Mouse (Mus musculus) heart, embryonic 13.5 days (tissue): ENCODE measurements at regions not wholly inside any gene's neighbourhood (a gene's known extent, or its start where the extent isn't known, plus 50 kb on each side); places are given as distances from the start of the nearest gene placed in this dataset.

Experiments used
- ATAC-seq: fragments of 200-750 bp; cut with Nextera tagmentation; 2 replicates; pipeline ENCODE4 v1.8.0; 2017; ENCODE audit warnings: moderate TSS enrichment; ENCODE audit not compliant: insufficient number of reproducible peaks, low FRiP score, low TSS enrichment; ENCODE audit errors: extremely low read depth
- H3K27ac ChIP-seq: fragments of 300-500 bp; sonication (generic); replicated peaks from 2 replicates; pipeline ENCODE4 v1.5.1; 2015; ENCODE audit warnings: moderate library complexity, mild to moderate bottlenecking, inconsistent platforms
- H3K27me3 ChIP-seq: fragments of 300-500 bp; sonication (generic); replicated peaks from 2 replicates; pipeline ENCODE4 v1.6.1; 2015; ENCODE audit warnings: mild to moderate bottlenecking, inconsistent platforms
- H3K36me3 ChIP-seq: fragments of 300-500 bp; sonication (generic); 2 replicates; pipeline ENCODE4 v1.6.1; 2015; ENCODE audit warnings: mild to moderate bottlenecking, inconsistent platforms
- H3K4me1 ChIP-seq: fragments of 300-500 bp; sonication (generic); 2 replicates; pipeline ENCODE4 v1.6.1; 2015; ENCODE audit warnings: inconsistent platforms
- H3K4me2 ChIP-seq: fragments of 300-500 bp; sonication (generic); 2 replicates; pipeline ENCODE4 v1.6.1; 2015; ENCODE audit warnings: inconsistent platforms, mild to moderate bottlenecking, moderate library complexity
- H3K4me3 ChIP-seq: fragments of 300-500 bp; sonication (generic); 2 replicates; pipeline ENCODE4 v1.5.1; 2015; ENCODE audit warnings: moderate library complexity, mild to moderate bottlenecking, inconsistent platforms
- H3K9ac ChIP-seq: fragments of 300-500 bp; sonication (generic); 2 replicates; pipeline ENCODE4 v1.6.1; 2015; ENCODE audit warnings: inconsistent platforms, mild to moderate bottlenecking, moderate library complexity
- H3K9me3 ChIP-seq: fragments of 300-500 bp; sonication (generic); 2 replicates; pipeline ENCODE4 v1.6.1; 2016; ENCODE audit warnings: inconsistent platforms
- WGBS: fragments of 180-500 bp; shearing (Covaris S2); methylation state at CpG from one replicate; pipeline ENCODE4 v1.1.7; 2015; ENCODE audit warnings: mixed read lengths; 5-methylcytosine and 5-hydroxymethylcytosine counted together

DNA sequence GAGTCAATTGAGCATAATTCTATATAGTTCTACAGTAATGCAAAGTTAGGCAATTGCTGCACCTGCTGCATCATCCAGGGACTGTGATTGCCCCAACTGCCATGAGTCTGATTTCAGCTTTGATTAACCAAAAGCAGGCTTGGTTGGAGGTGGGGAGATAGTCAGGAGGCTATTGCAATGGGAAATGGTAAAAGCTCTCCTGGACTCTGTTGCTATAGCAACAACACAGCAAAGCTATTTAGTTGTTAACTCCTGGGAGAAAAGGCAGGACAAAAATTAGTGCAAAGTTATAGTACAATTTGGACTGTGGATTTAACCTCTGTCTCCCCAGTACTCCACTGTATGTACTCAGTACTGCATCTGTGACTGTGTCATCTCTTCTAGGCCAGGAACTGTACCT lies 51.7 kb upstream of the Rasgrf1 start:
- ATAC-seq, result no peak
- no peak overlapping the region for H3K4me3 ChIP-seq
- no peak overlapping the region for H3K9ac ChIP-seq
- H3K27ac ChIP-seq, result no peak overlapping the region
- no peaks in the 10 kb centered on the region for H3K36me3 ChIP-seq
- H3K4me2 ChIP-seq, result no peak overlapping the region
- H3K27me3 ChIP-seq, result no peaks in the 10 kb centered on the region
- no peaks in the 10 kb centered on the region for H3K4me1 ChIP-seq
- no peaks in the 10 kb centered on the region for H3K9me3 ChIP-seq

DNA sequence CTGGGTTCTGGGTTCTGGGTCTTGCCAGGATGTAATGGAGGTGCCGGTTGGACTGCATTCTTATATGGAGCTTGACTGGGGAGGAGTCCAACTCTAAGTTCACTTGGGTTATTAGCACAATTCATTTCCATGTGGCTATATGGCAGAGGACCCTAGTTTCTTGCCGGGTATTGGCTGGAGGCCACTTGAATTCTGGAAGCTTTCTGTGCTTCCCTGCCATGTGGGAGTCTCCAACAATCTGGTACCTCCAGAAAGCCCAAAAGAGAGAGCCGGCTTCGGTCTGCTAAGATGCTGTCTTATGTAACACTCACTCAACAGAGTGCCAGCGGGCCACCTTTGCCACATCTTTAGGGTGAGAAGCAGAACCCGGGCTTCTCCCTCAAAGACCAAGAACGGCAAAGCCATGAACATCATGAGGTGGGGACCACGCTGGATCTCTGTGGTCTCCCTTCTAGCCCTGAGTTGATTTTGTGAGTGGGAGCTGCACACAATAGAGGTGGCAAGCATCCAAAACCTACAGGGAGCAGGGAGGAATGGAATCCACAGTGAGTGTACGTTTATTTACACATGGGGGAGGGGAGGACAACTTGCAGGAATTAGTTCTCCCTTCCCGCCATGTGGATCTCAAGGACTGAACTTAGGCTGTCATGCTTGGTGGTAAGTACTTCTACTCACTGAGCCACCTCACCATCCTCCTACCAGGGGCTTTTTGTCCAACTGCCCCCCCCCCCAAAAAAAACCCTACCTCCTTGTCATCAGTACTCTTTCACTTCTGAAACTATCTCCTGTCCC lies 59.0 kb upstream of the Rasgrf1 start:
- H3K4me3 ChIP-seq, result no peak overlapping the region
- no peak overlapping the region for H3K9ac ChIP-seq
- H3K4me2 ChIP-seq, result no peak overlapping the region
- H3K9me3 ChIP-seq, result no peaks in the 10 kb centered on the region
- H3K27ac ChIP-seq, result no peak overlapping the region
- H3K4me1 ChIP-seq, result no peaks in the 10 kb centered on the region
- no peaks in the 10 kb centered on the region for H3K36me3 ChIP-seq
- 65% methylated on average over 10 of the region's 10 CpGs for whole genome bisulfite sequencing
- no peaks in the 10 kb centered on the region for H3K27me3 ChIP-seq
- ATAC-seq, result no peak

DNA sequence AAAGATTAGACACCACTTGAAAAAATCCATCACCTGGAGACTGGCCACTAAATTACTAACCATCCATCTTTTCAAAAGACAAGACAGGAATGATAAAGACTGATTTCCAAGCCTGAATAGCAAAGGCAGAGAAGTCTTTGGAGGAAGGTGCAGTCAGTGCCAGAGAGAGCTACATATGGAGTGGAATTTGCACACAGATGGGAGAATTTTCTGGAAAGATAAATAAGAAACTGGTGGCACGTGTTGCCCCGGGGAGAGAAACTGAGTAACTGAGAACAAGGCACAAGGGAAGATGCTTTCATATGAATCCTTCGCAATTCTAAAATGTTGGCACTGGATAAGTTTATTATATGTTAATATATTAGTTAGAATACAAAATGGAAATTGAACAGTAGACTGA lies 59.8 kb upstream of the Rasgrf1 start:
- Histone ChIP-seq H3K27ac (no peak overlapping the region), H3K27me3 (no peaks in the 10 kb centered on the region), H3K9me3 (no peaks in the 10 kb centered on the region), H3K4me1 (no peaks in the 10 kb centered on the region), H3K4me2 (no peak overlapping the region), H3K36me3 (no peaks in the 10 kb centered on the region), H3K4me3 (no peak overlapping the region), H3K9ac (no peak overlapping the region)
- no peak for ATAC-seq
- WGBS, result 77% methylated on average over 3 of the region's 3 CpGs

DNA sequence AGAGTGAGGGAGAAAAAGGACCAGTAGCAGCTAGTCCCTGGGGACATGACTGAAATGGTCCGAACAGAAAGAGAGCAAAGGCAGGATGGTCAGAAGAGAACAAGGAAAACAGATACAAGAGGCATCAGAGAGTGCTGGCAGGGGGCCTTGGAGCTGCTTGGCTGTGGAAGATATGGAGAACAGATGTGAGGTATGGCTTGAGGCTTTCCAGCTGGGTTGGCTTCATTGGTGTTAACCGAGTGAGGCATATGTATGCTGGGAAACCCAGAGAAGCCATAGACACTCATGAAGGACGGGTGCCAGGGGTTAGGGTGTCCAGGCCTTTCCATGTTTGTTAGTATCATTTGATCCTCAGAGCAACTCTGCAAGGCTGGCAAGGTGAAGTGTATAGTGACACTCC lies 61.1 kb upstream of the Rasgrf1 start:
- no peak overlapping the region for H3K4me3 ChIP-seq
- H3K9me3 ChIP-seq, result no peaks in the 10 kb centered on the region
- 53% methylated on average over 3 of the region's 3 CpGs for WGBS
- H3K9ac ChIP-seq, result no peak overlapping the region
- H3K36me3 ChIP-seq, result no peaks in the 10 kb centered on the region
- H3K4me1 ChIP-seq, result no peaks in the 10 kb centered on the region
- H3K4me2 ChIP-seq, result no peak overlapping the region
- no peak overlapping the region for H3K27ac ChIP-seq
- ATAC-seq, result no peak
- H3K27me3 ChIP-seq, result no peaks in the 10 kb centered on the region

DNA sequence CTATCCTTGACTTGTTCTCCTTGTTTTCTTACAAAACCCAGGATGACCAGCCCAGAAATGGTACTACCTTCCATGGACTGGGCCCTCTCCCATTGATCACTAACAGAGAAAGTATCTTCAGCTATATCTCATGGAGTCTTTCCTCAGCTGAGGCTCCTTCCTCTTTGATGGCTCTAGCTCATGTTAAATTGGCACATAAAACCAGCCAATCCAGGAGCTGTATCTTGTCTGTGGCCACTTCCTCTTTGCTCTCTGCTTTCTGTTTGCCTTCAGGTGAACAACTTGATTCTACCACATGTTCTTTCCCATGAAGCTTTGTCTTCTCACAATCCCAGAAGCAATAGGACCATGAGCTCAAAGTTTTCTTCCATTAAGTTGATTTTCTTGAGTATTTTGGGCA lies 62.7 kb upstream of the Rasgrf1 start:
- H3K4me1 ChIP-seq, result peaks cover 7% of the 10 kb centered on the region
- H3K4me2 ChIP-seq, result no peak overlapping the region
- no peak overlapping the region for H3K4me3 ChIP-seq
- no peaks in the 10 kb centered on the region for H3K27me3 ChIP-seq
- H3K27ac ChIP-seq, result no peak overlapping the region
- no peak for ATAC-seq
- H3K36me3 ChIP-seq, result no peaks in the 10 kb centered on the region
- H3K9me3 ChIP-seq, result no peaks in the 10 kb centered on the region
- H3K9ac ChIP-seq, result no peak overlapping the region

DNA sequence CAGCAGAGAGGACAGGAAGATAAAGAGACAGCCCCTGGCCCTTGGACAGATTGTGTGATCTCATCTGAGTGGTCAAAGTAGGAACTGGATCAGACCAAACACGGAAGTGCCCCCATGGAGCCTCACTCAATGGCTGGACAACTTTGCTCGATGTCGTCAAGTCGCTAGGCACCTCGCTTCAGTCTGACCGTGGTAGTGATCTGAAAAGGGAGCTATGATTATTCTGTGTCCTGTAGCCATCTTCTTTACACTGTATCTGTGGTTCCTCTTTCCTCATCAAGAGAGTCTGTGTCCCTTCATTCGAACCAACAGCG lies 67.0 kb upstream of the Rasgrf1 start:
- Histone ChIP-seq H3K4me3 (no peak overlapping the region), H3K36me3 (no peaks in the 10 kb centered on the region), H3K9ac (no peak overlapping the region), H3K9me3 (no peaks in the 10 kb centered on the region), H3K4me1 (peaks cover 7% of the 10 kb centered on the region), H3K4me2 (no peak overlapping the region), H3K27me3 (no peaks in the 10 kb centered on the region), H3K27ac (no peak overlapping the region)
- WGBS, result 79% methylated on average over 8 of the region's 8 CpGs
- ATAC-seq, result no peak

DNA sequence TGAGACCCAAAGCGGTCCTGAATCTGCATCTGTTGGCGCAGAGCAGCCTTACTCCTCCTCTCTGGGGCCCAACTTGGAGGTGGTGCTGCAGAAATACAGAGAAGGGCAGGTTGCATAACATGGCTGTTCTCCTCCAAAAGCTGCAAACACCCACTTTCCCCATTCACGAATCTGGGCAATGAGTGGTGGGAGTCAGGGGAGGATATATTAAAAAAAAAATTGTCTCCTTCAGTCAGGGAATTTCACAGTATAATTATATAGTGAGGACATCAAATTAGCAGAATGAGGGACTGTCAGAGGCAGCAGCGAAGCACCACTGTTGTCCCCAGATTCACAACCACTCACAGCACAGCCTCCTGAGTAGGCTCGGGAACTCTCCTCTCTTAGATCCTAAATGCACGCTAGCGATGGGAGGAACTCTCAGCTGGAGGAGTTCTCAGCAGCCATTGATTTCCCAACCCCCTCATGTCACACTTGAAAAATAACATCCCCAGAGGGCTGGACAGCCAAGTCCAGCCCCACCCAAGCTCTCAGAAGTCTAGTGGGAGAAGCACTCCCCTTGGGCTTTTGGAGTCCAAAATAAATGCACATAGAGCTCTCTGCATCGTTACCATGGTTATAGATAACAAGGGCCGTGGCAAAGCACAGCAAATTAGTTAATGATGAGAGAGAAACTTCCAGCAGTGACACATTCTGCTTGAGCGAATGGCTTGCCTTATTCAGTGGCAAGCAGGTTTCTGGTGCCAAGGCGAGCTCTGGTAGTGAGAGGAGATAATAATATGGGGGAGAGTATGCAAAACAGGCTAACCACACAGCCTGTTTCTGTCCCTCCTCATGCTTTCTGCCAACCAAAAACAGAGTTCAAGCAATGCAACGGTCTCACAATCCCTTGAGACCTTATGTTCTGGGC lies 67.6 kb upstream of the Rasgrf1 start:
- Histone ChIP-seq H3K4me2 (no peak overlapping the region), H3K9me3 (no peaks in the 10 kb centered on the region), H3K36me3 (no peaks in the 10 kb centered on the region), H3K27me3 (no peaks in the 10 kb centered on the region), H3K27ac (no peak overlapping the region), H3K9ac (no peak overlapping the region), H3K4me1 (peaks cover 7% of the 10 kb centered on the region), H3K4me3 (no peak overlapping the region)
- ATAC-seq, result no peak
- WGBS, result 49% methylated on average over 12 of the region's 12 CpGs

DNA sequence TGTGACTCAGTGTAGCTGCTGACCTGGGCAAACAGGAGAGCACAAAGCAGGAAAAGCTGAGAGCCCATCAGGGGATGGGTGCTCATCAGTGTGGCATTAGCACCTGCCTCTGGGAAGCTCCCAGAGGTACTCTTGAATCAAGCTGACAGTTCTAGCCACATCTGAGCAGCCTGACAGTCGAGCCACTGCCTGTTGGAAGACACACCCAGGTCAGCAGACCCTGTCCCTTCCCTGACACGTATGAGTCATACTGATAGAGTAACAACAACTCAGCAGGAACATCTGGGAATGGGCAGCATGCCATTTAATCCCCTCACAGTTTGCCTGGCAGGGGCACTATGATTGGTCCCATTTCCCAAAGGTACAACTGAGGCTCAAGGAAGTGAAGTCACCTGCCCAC lies 68.3 kb upstream of the Rasgrf1 start:
- no peaks in the 10 kb centered on the region for H3K36me3 ChIP-seq
- no peak overlapping the region for H3K9ac ChIP-seq
- no peak overlapping the region for H3K4me3 ChIP-seq
- no peak overlapping the region for H3K27ac ChIP-seq
- WGBS, result 28% methylated on average over 2 of the region's 2 CpGs
- H3K4me1 ChIP-seq, result peaks cover 7% of the 10 kb centered on the region
- no peak for ATAC-seq
- H3K9me3 ChIP-seq, result no peaks in the 10 kb centered on the region
- H3K27me3 ChIP-seq, result no peaks in the 10 kb centered on the region
- no peak overlapping the region for H3K4me2 ChIP-seq

DNA sequence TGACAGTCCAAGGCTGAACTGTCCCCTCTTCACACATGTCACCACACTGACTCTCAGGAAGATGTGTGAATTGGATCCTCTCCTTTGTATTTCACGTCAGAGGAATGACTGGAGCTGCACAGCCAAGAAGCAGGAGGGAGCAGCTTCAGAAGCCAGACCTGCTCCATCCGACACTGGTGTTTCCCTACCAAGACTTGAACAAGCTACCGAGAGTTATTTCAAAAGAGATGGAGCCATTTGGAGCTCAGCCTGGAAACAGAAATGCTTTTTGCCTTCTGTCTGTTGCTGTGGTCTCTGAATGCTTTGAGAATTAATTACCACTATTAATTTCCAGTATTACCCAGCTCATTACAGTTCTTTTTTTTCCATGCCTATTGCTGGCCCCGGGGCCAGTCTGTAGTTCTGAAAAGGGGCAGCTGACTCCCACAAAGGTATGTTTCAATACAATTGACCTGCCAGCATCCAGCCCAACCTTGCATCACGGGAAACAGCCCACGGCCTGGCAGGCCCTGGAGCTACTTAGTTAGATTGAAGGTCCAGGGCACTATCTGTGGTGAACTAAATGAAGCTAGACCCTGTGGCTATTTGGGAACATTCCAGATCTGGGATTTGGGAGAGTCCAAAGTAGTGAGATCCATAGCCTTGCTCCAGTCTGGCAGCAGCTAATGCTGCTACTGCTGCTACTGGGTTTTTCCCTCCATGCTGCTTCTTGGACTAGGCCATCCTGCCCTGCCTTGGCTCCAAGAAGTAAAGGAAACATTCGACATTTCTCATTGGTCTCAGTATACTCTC lies 73.1 kb upstream of the Rasgrf1 start:
- no peaks in the 10 kb centered on the region for H3K4me1 ChIP-seq
- no peak overlapping the region for H3K27ac ChIP-seq
- H3K4me3 ChIP-seq, result no peak overlapping the region
- H3K9me3 ChIP-seq, result no peaks in the 10 kb centered on the region
- ATAC-seq, result no peak
- H3K36me3 ChIP-seq, result no peaks in the 10 kb centered on the region
- H3K4me2 ChIP-seq, result no peak overlapping the region
- H3K27me3 ChIP-seq, result no peaks in the 10 kb centered on the region
- 70% methylated on average over 7 of the region's 7 CpGs for whole genome bisulfite sequencing
- no peak overlapping the region for H3K9ac ChIP-seq

DNA sequence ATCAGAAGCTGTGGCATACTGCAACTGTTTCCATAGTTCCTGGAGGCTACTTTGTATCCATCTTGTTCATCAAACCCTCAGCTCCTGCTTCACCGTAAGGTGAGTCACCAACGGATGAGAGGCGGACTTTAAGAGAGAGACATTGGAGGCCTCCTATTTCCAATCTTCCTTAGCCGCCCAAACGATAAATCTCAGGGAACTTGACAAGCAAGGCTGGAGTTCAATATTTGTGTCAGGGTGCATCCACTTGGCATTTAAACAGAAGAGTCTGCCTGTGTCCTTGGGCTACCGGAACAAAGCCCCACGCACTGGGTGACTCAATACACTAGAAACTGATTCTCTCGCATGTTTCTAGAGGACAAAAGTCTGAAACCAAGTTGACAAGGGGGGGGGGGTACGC lies 76.1 kb upstream of the Rasgrf1 start:
- H3K4me1 ChIP-seq, result no peaks in the 10 kb centered on the region
- 85% methylated on average over 9 of the region's 9 CpGs for WGBS
- H3K27ac ChIP-seq, result no peak overlapping the region
- H3K27me3 ChIP-seq, result no peaks in the 10 kb centered on the region
- H3K4me3 ChIP-seq, result no peak overlapping the region
- ATAC-seq, result no peak
- H3K9me3 ChIP-seq, result no peaks in the 10 kb centered on the region
- no peak overlapping the region for H3K4me2 ChIP-seq
- no peaks in the 10 kb centered on the region for H3K36me3 ChIP-seq
- no peak overlapping the region for H3K9ac ChIP-seq

DNA sequence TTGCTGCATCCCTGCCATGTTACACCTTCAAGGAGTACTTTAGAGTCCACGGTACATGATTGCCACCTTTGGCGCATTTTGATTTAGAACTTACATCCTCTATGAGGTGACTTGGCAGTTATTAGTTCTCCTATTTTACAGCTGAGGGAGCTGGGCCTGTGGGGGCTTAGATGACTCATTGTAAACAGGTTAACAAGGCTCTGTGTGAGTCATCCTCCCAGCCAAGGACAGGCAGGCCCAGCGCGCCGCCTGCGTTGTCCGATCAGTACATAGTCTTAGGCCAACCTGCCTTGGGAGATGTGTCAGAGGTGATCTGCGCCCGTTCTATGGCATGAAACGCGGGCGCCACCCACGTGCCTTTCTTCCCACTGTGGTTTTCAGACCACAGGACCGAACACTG lies 77.9 kb upstream of the Rasgrf1 start:
- no peaks in the 10 kb centered on the region for H3K36me3 ChIP-seq
- H3K9me3 ChIP-seq, result no peaks in the 10 kb centered on the region
- no peak overlapping the region for H3K9ac ChIP-seq
- no peak overlapping the region for H3K4me3 ChIP-seq
- WGBS, result 83% methylated on average over 14 of the region's 14 CpGs
- H3K4me2 ChIP-seq, result no peak overlapping the region
- no peak for ATAC-seq
- H3K4me1 ChIP-seq, result no peaks in the 10 kb centered on the region
- H3K27ac ChIP-seq, result no peak overlapping the region
- H3K27me3 ChIP-seq, result peaks cover 7% of the 10 kb centered on the region
